Mouse (Mus musculus): ENCODE results near the gene Fn1.

DNA sequence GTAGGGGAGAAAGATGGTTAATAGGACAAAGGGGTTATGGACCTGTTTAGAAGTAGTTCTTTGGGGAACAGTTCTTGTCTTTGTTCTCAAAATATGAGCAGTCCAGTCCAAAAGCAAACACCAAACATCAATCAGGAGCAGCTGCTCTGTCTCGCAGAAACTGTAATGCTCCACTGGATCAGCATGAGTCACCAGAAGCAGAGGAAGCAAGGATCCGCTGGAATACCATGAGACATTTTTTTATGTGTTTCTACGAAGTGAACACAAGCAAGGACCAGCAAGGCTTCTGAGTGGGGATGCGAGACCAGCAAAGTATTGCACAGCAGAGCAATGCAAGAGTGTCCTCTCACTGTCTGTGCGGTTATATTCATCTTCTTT lies 35.9 kb upstream of the Fn1 start:
- TF ChIP-seq CTCF (IDR thresholded peaks at IDR 0.05; ENCODE audit: control insufficient read depth, insufficient read depth, insufficient read length) (no peak), USF1 (IDR thresholded peaks at IDR 0.05; ENCODE audit: low read depth) (no peak), FOSL1 (IDR thresholded peaks at IDR 0.05; ENCODE audit: insufficient read depth, low read length, poor library complexity, severe bottlenecking) (no peak)
